Mouse (Mus musculus) T-helper 1 cell (primary cell): ENCODE data around the gene Lpcat3.

Source experiments
- in situ Hi-C: fragments of 300-600 bp; cut with MboI, MseI; formaldehyde crosslinking; loops from one replicate; pipeline ENCODE4 v1.15.1; 2025; ENCODE audit warnings: high pct_unique_total_duplicates

Lpcat3 gene

DNA sequence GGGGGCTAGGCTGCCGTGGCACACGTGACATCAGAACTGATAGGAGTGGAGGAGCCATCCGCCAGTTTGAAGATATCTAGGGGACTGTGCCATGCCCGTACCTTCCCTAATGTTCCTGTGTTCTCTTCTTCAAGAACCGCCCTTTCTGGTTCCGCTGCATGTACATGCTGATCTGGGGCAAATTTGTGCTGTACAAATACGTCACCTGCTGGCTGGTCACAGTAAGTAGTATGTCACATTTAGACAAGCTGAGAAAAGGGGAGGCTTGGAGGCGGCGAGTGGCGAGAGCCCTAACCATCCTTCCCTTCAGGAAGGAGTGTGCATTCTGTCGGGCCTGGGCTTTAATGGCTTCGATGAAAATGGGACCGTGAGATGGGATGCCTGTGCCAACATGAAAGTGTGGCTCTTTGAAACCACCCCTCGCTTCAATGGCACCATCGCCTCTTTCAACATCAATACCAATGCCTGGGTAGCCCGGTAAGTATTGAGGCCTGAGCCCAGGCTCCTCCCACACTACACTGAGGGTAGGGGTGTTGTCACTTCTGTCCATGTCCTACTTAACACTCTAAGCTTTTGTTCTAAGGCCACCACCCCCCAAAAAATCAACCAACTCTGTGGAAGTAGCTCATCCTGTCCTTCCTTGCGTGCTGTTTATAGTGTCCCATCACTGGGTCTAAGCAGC is 39.4 kb downstream of the Lpcat3 start:
- in situ Hi-C loops: loop anchor here (25.0 kb wide), 1 partner anchor 1890 kb away; the partner anchor contains the start of genes Foxj2 and Slc2a3

DNA sequence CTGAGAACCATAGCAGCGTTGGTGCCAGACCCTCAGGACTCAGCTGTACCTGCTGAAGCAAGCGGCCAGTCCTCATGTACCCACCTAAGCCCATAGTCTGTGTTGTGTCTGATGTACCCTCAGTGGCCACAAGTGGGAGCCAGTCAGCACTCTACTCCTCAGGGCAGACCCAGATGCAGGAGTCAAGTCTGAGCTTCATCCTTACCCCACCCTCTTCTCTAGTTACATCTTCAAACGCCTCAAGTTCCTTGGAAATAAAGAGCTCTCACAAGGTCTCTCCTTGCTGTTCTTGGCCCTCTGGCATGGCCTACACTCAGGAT is 39.9 kb downstream of the Lpcat3 start:
- in situ Hi-C loops: loop anchor here (25.0 kb wide), 1 partner anchor 1890 kb away; the partner anchor contains the start of genes Foxj2 and Slc2a3

DNA sequence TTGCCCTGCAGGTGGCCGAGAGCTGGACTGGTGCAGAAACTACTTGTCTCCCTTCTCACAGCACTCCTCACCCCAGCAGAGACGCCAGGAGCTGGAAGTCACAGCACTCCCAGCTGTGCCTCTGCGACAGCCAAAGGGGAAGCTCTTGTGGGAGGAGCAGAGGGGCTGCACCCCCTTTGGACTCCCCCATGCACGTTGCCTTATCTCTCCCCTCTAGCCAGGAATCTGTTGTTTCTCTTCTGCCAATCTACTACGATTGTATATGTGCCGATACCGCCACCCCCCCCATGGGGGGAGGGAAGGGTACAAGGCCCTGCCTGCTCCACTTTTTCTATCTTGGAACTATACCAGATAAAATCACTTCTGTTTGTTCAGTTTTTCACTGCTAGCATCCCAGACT is 41.0 kb downstream of the Lpcat3 start:
- in situ Hi-C loops: loop anchor here (25.0 kb wide), 1 partner anchor 1891 kb away; the partner anchor contains the start of genes Foxj2 and Slc2a3

DNA sequence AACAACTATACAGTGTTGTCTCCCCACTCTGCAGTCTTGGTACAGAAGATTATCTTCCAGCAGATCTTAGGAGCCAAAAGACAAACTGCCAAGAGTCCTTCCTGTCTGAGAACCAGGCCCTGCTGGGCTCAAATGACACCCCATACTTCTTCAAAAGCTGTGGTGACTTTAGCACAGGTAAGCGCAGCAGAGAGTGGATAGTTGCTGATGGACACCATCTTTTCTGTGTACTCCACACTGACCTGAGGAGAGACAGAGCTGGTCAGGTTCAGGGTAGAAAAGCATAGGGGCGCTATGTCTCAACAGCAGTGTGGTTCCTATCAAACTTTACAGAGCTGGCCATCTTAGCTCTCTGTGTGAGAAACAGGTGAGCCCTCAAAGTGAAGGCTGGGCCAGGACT is 41.6 kb downstream of the Lpcat3 start:
- in situ Hi-C loops: loop anchor here (25.0 kb wide), 1 partner anchor 1892 kb away; the partner anchor contains the start of genes Foxj2 and Slc2a3

DNA sequence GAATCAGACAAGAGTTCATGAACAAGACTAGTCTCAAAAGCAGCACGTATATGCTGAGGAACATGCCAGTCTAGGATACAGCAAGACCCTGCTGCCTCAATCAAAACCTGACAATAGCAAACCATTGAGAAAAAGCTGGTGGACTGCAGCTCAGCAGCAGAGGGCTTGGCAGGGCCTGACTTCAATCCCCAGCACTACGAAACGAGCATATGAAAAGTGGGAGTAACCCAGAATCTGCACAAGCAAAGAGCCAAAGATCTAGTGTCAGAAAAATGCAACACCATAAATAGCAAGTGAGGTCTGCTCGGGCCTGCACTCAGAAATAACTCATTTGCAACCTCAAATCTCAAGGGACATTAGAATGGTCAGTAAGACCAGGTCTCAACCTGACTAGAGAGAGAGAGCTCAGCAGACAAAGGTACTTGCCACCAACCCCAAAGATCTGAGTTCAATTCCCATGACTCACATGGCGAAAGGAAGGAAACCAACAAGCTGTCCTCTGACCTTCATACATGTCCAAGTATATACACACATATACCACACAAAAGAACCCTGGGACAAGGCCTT is 43.3 kb downstream of the Lpcat3 start:
- in situ Hi-C loops: loop anchor here (25.0 kb wide), 1 partner anchor 1894 kb away; the partner anchor contains the start of genes Foxj2 and Slc2a3

DNA sequence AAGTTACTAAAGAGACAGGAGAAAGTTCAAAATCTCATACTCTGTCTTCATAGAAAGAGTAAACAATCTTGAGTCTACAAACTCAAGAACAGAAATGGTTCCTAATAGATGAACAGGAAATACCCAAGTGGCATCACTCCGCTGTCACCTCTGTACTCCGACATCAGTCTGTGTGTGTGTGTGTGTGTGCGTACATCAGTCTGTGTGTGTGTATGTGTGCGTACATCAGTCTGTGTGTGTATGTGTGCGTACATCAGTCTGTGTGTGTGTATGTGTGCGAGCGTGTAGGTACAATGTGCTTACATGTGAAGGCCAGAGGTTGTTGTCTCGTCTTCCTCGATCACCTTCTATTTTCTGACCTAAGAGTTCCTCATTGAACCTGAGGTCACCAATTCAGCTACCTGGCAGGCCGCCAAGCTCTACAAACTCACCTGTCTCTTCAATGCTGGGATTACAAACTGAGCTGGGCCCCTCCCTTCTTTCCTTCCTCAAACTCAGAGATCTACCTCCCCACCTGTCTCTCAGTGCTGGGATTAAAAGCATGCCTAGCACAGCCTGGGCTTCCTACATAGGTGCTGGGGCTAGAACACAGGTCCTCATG is 45.6 kb downstream of the Lpcat3 start:
- in situ Hi-C loops: loop anchor here (25.0 kb wide), 1 partner anchor 1896 kb away; the partner anchor contains the start of genes Foxj2 and Slc2a3

DNA sequence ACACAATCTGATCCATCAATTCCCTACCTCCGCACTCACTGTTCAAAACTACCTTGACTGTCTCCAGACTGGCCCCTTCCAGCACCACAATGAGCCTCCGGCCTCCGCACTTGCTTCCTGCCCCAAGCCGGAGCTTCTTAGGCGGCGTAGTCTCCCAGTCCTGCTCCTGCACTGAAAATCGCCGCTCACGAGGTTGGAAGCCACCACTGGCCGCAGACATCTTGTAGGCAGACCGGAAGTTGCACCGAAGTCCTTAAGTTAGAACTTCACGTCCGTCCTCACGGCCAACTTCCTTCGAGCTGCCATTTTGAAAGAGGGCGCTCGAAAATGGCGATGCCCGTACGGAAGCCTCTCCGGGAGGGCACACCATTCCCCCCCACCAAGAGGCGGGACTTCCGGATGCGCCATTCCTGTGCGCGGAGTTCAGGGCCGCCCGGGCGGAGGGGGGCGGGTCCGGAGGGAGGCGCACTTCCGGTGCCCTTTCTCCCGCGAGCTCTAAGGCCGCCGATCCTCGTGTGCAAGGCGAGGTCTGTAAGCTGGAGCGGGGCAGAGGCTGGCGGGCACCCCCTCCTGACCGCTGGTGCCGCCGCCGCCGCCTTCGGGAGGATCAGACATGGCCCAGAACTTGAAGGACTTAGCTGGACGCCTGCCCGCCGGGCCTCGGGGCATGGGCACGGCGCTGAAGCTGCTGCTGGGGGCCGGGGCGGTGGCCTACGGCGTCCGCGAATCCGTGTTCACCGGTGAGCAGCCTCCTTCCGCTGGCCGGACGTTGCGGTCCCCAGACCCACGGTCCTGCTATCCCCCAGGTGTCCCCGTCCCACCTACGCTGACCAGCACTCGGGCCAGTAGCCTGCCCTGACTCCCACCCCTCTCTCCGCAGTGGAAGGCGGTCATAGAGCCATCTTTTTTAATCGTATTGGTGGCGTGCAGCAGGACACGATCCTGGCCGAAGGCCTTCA is 49.3 kb downstream of the Lpcat3 start, which contains the start of the genes Emg1 and Phb2:
Gene Emg1, minus strand, starts transcription at position 355 of the 959 bp plus-strand sequence.
Gene Phb2, plus strand, starts transcription at position 513 of the 959 bp plus-strand sequence.
- in situ Hi-C loops: loop anchor here (25.0 kb wide), 1 partner anchor 1900 kb away; the partner anchor contains the start of genes Foxj2 and Slc2a3

DNA sequence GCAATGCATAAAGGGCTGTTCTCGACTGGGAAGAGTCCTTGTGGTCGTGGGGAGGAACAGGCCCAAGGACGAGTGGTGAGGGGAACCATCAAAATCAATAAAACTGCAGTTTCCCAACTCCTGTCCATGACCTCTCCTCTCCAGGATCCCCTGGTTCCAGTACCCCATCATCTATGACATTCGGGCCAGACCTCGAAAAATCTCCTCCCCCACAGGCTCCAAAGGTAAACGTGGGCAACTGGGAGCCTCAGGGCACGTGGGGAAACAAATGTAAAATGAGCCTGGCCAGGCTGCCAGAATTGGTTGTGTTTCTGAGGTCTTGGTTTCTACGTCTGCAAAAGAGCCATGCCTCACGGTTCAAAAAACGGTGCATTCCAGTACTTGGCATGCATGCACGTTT is 50.1 kb downstream of the Lpcat3 start:
- in situ Hi-C loops: loop anchor here (25.0 kb wide), 1 partner anchor 1901 kb away; the partner anchor contains the start of genes Foxj2 and Slc2a3

DNA sequence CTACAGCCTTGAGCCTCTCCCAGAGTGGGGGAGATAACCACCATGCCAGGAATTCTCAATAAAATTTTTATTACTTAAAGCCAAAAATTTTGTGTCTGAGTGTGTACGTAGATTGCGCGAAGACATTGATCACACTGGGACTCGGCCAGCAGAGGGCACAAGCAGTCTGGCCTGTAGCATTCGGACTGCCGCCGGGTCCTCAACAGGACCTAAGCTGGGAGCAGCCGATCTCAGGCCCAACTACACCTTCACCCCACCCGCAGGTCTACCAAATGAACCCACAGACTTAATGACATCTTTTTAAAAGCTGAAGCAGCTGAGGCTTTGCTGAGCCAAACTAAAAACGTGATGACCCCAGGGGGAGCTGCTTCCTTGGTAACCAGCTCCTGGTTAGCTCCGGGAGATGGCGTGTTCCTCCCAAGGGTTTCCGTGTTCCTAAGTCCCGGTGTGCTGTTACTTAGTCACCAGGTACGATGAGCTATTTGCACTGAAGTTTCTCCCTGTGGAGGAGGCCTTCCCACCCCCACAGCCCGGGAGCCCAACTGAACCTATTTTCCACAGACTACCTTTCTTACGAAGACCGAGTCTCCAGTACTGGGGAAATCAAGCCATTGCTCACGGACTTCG is 54.1 kb downstream of the Lpcat3 start:
- in situ Hi-C loops: loop anchor here (25.0 kb wide), 1 partner anchor 1905 kb away; the partner anchor contains the start of genes Foxj2 and Slc2a3

DNA sequence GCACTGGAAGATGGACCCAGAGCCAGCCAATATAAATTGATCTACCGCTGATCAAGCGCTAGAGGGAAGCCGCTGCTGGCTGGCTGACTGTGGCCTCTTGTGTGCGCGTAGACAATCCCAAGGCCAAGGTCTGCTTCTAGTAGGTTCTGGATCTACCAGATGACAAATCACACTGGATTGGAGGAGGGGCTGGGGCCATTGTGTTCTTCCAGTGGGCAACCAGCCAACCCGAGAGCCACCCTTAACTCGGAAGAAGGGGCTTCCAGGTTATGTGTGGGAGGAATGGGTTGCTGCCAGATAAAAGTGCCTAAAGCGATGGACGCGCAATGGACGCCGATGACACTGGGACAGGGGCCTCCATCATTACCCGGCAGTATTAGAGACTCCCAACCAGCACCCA is 55.1 kb downstream of the Lpcat3 start:
- in situ Hi-C loops: loop anchor here (25.0 kb wide), 1 partner anchor 1906 kb away; the partner anchor contains the start of genes Foxj2 and Slc2a3

DNA sequence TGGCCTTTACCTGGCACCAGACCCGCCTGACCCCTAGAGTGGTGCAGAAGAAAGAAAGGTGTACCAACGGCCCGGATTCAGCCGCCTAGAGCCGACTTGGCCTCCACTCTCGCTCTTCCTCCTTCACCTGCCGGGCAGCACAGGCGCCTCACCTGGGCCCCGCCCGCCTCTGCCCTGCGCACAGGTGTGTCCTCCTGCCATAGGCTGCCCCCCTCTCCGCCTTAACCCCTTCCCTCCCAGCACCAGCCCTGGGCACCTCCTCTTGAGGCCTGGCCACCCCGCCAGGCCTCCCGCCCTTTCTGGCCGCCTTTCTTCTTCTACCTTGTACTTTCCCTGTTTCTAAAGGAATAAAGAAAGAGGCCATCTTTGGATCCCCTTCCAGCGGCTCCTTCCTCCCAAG is 55.9 kb downstream of the Lpcat3 start:
- in situ Hi-C loops: loop anchor here (25.0 kb wide), 1 partner anchor 1906 kb away; the partner anchor contains the start of genes Foxj2 and Slc2a3

DNA sequence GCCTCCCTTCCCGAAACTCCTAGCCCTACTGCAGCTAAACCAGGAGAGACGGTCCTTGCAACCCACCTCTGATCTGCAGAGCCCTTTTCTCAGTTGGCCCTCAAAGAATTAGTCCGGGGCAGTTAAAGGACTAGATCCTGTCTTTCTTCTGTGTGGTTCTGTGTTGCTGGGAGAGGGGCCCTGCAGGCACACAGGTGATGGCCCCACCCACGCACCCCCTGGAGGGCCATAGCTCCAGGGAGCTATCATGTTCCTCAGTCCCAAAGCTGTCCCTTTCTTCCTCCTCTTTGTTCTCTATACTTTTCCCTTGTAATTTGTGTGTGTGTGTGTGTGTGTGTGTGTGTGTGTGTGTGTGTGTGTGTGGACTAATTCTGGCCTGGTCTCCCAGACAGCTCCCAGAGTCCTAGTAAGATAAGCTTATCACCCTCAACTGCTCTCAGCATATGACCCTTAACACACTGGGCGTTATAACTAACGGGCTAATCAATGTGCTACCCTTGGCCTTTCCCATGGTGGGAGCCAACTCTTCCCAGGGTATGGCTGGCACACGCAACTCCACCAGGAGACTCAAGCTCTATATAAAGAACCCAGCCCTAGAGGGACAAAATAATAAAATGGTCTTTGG is 56.6 kb downstream of the Lpcat3 start:
- in situ Hi-C loops: loop anchor here (25.0 kb wide), 1 partner anchor 1907 kb away; the partner anchor contains the start of genes Foxj2 and Slc2a3

DNA sequence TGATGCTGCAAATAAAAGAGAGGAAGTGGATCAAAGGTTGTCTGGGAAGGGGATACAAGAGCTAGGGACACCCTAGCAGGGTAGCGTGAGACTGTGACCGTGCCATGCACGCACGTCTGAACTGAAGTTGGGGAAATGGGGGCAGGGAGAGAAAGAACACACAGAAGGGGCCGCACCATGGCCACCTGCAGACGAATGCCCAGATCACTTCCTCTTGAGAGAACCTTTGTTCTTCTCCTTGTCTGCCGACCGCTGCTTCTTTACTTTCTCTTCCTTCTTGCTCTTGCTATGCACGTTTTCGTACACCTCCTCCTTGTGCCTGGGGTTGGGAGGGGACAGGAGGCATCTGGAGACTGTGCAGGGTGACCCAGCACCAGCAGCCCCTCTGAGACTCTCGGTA is 58.1 kb downstream of the Lpcat3 start:
- in situ Hi-C loops: loop anchor here (25.0 kb wide), 1 partner anchor 1909 kb away; the partner anchor contains the start of genes Foxj2 and Slc2a3

DNA sequence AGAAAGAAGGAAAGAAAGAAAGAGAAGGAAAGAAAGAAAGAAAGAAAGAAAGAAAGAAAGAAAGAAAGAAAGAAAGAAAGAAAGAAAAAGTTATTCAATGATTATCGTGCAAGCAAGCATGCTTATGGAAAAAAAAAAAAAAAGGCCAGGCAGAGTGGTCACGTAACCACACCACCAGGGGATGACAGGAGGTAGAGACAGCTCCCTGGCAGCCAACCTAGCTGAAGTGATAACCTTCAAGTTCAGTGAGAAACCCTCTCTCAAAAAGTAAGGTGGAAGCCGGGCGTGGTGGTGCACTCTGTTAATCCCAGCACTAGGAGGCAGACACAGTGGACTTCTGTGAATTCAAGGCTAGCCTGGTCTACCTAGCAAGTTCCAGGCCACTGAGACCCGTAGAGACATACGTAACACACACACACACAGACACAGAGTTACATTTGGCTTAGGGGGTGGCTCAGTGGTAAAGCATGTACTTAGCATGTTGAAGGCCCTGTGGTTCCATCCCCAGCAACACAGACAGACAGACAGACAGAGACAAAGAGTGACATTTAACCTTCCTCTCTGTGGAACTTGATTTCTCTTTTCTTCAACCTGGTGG is 60.1 kb downstream of the Lpcat3 start:
- in situ Hi-C loops: loop anchor here (25.0 kb wide), 1 partner anchor 1911 kb away; the partner anchor contains the start of genes Foxj2 and Slc2a3

DNA sequence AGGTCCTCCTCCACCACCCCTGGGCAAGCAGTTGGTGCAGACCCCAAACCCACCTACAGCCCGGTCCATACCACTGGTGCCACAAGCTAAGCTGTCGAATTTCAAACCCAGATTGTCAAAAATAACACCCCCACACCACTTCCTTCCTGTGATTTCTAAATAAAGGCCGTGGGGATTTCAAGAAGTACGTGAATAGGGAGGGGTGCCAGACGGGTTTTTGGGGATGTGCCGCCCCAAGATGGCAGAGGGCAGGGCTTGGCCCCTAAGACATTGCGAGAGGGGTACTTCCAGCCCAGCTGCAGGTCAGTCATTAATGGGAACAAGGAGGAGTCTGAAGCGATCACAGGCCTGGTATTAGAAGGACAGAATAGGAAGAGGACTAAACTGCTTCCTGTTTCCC is 60.7 kb downstream of the Lpcat3 start:
- in situ Hi-C loops: loop anchor here (25.0 kb wide), 1 partner anchor 1911 kb away; the partner anchor contains the start of genes Foxj2 and Slc2a3

DNA sequence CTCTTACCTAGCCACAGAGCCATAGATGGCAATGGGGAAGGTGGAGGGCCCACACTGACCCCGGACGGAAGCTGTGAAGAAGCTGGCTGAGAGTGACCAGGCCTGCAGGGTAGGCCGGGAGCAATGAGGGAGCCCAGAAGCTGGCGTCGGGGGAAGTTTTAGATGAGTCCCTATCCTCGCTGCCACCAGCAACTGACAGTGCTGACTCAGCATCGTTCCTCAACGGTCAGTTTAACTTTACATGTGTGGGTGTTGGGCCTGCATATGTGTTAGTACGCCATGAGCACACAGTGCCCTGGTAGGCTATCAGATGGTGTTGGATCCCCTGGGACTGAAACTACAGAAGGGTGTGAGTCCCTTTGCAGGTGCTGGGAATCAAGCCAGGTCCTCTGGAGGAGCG is 61.6 kb downstream of the Lpcat3 start:
- in situ Hi-C loops: loop anchor here (25.0 kb wide), 1 partner anchor 1912 kb away; the partner anchor contains the start of genes Foxj2 and Slc2a3

DNA sequence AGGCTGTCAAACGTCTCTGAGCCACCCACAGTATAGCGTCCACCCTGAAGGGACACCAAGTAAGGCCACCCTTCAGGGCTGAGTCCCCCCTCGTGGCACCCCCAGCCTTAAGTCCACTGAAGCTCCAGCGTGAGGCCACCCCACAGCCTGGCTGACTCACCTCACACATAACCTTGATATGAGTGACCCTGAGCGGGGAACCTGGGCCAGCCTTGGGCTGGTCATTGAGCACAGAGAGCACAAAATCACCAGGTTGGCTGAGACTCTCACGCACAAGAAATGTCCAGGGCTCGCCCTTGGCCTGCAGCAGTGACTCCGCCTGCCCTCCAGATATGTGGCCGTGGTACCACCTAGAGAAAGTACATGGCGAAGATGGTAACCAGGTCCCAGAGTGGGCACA is 65.8 kb downstream of the Lpcat3 start:
- in situ Hi-C loops: no loop called here

DNA sequence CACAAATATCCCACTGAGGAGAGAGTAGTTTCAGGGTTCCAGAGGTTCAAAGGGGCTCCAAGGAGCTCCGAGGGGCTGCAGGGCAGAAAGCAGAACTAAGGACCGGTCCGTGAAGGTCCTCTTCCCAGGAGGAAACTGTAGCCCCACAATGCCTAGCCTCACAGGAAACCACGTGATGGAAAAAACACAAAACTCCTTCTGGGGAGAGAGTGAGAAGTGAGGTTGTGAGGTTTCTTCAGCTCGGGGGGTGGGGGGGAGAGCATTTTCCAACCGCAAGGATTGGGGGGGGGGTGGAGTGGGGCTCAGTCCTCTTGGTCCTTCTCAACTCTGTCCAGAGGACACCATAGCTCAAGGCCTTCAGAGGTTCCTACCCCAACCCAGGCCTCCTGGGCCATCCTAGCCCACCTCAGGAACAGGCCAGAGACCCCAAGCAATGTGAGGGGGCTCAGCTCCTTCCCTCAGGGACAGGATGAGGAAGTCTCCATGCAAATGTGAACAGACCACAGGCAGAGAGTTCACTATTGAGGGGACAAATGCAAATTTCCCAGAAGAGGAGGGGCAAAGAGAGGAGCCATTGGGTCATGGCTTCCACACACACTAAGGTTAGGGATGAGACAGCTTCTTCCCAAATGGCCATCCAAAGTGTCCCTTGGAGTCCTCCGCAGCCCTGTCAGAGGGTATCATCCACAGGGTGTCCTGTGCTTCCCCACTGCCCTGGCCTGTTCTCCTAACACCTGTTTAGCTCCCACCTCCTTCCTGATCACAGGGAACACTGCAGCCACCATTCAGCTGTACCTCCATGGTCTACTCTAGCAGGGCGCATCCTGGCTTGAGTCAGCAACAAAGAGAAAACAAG is 67.3 kb downstream of the Lpcat3 start:
- in situ Hi-C loops: no loop called here
